Mouse (Mus musculus): Measurements from ENCODE around the gene Glp1r.
A peak's percentile ranks its signal among the peaks of the same experiment; 100 is the strongest.

Glp1r gene

GRCm38 (mm10) chr17:30912536-30912935 lies 10.9 kb downstream of the Glp1r start:
- no peak for DNase-seq (ENCODE audit: low spot score in 2 of 2)

DNA sequence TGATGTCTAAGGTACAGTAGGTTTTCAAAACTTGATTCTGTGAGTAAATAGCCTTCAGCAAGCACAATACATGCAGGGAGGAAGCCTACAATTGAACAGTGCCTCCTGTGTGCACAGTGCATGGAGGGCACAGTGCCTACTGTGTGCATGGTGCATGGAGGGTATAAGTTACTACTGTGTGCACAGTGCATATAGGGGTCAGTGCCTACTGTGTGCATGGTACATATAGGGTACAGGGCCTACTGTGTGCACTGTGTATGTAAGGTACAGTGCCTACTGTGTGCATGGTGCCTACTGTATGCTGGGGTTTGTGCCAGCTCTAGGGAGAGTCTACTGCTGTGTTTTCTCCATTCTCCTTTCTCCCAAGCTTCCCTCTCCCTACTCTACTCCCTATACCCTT lies 12.6 kb downstream of the Glp1r start:
- no peak for DNase-seq (ENCODE audit: low spot score in 2 of 2)

DNA sequence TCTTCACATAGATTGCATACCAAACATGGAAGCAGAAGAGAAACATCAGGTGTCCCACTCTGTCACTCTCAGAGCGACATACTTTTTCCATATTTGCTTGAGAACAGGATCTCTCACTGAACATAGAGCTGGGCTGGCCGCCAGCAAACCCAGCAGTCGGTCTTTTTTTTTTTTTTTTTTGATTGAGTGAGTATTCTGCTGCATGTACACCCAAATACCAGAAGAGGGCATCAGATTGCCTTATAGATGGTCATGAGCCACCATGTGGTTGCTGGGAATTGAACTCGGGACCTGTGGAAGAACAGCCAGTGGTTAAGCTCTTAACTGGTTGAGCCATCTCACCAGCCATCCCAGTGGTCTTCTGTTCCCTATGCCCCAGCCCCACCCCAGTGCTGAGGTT lies 21.9 kb downstream of the Glp1r start:
- DNase-seq (ENCODE audit: low spot score in 2 of 2) = no peak

DNA sequence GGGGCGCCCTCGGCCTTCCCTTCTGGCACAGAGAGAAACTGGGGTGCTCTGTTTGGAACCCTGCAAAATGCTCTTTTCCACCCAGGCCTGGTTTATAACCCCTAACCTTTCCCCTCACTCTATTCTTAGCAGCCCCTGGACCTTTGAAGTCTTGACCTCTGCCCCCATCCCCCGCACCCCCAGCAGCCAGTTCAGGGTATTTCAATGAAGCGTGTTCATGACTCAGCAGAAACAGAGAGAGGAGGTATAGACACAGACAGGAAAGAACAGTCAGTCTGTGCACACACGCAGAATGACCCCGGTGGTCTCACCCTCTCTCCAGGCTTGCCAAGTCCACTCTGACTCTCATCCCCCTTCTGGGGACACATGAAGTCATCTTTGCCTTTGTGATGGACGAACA lies 29.2 kb downstream of the Glp1r start:
- no peak for DNase-seq (ENCODE audit: low spot score in 2 of 2)

- DNase-seq (ENCODE audit: low spot score in 2 of 2) = no peak
Observed at GRCm38 (mm10) chr17:30932836-30933235, 31.2 kb downstream of the Glp1r start.

GRCm38 (mm10) chr17:30935301-30935700 lies 33.7 kb downstream of the Glp1r start:
- DNase-seq (ENCODE audit: low spot score in 2 of 2) = no peak

DNA sequence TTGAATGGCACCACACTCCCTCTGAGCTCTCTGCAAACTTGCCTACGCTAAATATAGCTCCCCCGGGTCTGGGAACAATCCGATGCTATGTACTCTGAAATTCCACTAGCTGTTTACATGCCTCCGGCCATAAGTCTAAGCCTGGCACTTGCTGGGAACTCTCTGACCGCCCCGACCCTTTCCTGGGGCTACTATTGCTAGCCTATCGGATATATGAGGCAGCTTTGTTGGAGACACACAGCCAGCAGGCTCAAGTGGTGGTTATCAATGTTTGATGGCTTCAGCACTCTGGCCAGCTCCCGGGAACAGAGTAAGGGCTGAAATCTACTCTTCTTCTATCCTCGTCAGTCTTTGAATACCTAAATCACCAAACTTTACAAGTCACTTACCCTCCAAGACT lies 36.9 kb downstream of the Glp1r start:
- no peak for DNase-seq (ENCODE audit: low spot score in 2 of 2)

DNA sequence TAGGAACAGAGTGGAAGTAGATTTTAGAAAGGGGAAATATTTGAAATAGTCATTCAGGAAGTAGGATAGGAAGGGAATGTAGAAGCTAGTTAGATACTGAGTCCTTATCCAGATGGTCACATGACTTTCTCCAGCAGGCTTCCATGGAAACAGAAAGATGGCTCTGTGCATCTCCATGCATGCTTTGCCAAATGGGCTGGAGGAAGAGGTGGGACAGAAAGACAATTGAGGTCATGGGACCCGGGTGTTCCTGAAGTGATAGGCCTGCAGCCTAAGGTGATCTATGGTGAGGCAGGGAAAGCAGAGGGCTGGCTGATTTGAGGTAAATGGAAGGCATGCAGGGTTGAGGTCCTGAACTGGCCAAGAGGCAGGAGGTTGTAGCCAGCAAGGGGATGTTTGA lies 46.8 kb downstream of the Glp1r start:
- DNase-seq (ENCODE audit: low spot score in 2 of 2) = no peak

DNA sequence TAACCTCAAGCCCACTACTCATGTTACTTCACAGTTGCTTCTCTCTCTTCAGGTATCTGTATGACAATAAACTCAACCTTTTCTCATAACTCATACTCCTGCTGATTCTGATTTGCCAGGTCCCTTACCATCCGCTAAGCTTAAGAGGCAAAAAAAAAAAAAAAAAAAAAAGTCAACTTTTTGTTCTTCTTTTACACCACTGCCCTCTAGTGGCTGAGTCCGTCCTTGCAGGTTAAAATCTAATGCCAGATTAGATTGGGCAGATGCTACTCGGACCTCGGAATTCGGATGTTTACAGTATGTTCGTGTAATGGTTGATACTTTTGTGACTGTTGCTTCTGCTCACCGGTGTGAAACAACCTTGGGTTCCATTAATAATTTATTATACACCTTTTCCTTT lies 49.2 kb downstream of the Glp1r start:
- peak; percentile 54 to 81 for DNase-seq (ENCODE audit: low spot score in 2 of 2)

DNA sequence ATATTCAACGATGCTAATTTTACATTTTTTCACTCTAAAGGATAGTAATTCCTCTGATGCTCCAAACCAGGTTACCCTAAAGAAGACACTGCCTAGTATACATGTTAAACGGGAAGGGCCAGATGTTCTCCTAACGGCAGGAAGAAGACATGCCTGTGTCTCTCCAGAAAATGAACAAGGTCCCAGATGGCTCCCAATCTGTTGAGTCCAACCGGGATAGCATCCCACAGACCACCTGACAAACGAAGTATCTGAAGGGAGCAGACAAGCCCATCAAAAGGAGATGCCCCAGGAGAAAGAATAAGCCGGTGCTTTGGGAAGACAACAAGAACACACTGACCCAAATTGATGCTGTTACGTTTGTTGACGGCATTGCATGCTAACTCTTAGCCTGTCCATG lies 50.0 kb downstream of the Glp1r start:
- no peak for DNase-seq (ENCODE audit: low spot score in 2 of 2)

- no peak for DNase-seq (ENCODE audit: low spot score in 2 of 2)
Observed at GRCm38 (mm10) chr17:30954340-30954739, 52.7 kb downstream of the Glp1r start, which contains the start of gene Umodl1. Umodl1 (plus strand) TSS chr17:30954640.

- no peak for DNase-seq (ENCODE audit: low spot score in 2 of 2)
Observed at GRCm38 (mm10) chr17:30961936-30962592, 60.4 kb downstream of the Glp1r start.

DNA sequence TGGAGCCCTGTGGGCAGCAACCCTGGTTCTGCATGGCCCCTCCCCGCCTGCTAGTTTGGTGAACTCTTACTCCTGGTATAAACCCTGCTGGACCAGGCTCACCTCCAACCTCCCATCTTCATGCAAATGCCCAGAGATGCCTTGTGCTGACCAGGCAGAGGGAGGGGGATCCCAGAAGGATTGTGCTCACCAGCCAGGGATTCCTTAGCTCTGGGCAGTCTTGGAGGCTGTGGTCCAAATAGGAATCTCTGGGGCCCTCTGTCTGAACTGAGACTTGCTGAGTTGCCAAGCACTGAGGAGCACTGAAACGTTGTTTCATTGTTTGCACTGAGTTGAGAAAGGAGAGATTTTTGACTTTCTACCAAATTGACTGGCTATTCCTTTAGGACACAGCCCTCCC lies 61.3 kb downstream of the Glp1r start:
- no peak for DNase-seq (ENCODE audit: low spot score in 2 of 2)

GRCm38 (mm10) chr17:30969983-30970382 lies 68.4 kb downstream of the Glp1r start:
- no peak for DNase-seq (ENCODE audit: low spot score in 2 of 2)

DNA sequence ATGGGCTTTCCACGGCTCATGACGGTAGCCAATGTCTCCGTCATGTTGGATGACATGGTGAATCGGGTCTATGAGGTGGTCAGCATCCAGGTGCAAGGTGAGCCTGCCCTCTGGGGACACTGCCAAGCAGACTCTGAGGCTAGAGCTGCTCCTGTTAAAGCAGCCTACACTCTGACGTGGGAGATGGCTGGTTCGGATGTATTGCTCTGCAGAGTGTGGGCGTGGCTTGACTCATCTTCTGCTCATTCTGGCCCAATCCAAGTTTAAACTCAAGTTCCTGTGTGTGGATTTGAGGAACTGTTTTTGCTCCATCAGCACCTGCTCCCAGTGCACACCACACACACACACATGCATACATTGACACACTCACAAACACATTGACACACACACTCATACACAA lies 70.3 kb downstream of the Glp1r start:
- DNase-seq (ENCODE audit: low spot score in 2 of 2) = no peak

DNA sequence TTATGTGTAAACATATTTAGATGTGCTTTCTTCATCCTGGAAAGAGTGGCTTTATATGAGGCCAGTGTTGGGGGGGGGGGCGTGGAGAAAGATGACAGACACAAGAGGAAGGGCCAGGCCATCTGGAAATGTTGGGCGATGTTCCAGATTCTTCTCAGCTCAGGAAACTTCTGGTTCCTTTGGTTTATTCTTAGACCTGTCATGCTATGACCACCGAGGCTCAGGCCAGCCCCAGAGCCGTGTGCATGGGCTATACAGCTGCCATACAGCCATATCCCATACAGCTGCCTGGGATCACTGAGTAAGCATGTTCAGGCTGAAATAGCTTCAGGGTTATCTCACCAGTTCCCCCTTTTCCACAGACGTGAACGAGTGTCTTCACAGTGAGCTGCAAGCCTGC lies 71.7 kb downstream of the Glp1r start:
- DNase-seq (ENCODE audit: low spot score in 2 of 2) = no peak

DNA sequence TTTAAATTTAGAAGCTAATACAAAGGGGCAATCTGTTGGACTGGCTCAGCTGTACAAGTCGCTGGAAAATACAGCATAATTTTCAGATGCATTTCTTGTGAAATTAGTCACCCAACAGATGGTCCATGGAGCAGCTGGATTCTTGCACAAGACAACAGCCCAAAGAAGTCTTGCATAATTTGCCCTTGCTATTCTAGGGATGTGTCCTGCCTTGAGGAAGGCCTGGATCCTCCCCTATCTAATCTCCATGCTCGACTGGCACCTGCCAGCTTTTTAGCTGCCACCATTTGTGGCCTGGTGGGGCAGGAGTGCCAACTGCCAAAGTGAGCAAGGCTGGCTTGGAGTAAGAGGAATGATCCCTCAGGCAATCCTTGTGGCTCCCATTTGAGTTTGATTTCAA lies 75.7 kb downstream of the Glp1r start:
- DNase-seq (ENCODE audit: low spot score in 2 of 2) = no peak

- no peak for DNase-seq (ENCODE audit: low spot score in 2 of 2)
Observed at GRCm38 (mm10) chr17:30978556-30978955, 76.9 kb downstream of the Glp1r start.

DNA sequence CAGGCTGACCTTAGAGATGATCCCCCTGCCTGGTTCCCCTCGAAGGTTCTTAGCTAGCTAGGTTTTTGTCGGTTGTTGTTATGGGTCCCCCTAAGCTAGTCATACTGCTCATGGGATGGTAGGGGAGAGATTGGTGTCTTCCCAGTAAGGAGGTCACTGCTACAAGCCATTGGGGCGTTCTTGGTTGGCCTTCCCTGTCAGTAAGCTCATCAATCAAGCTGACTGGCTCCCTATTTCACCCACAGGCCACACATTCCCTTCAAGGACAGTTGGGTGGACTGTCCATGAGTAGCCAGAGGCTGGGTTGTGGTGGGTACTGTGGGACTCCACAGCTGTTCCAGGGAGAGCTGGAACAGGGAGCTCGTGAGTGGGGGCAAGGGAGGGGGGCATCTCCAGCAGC lies 81.9 kb downstream of the Glp1r start:
- no peak for DNase-seq (ENCODE audit: low spot score in 2 of 2)

- DNase-seq (ENCODE audit: low spot score in 2 of 2) = no peak
Observed at GRCm38 (mm10) chr17:30990254-30990653, 88.6 kb downstream of the Glp1r start.

All from spleen, postnatal 4 days (tissue).